Mouse (Mus musculus) WW6 (cell line): Measurements from ENCODE around the gene Cntnap5b.

ENCODE experiments used
- DNase-seq: peaks from one replicate; pipeline ENCODE4 v3.0.0-alpha.2; 2013; ENCODE audit warnings: low read depth, low spot score

The Cntnap5b gene

GRCm38 (mm10) chr1:100171566-100171965, 399.0 kb downstream of the Cntnap5b start:
- no peak for DNase-seq

DNA sequence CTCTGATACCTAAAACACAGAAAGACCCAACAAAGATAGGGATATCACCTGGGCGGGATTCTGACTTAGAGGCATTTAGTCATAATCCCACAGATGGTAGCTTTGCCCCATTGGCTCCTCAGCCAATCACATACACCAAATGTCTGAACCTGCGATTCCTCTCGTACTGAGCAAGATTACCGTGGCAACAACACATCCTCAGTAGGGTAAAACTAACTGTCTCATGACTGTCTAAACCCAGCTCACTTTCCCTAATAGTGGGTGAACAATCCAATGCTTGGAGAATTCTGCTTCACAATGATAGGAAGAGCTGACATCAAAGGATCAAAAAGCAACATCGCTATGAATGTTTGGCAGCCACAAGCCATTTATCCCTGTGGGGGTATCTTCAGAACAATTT, 407.5 kb downstream of the Cntnap5b start:
- peak; percentile 100 for DNase-seq

GRCm38 (mm10) chr1:100231980-100232608, 459.5 kb downstream of the Cntnap5b start:
- peak; percentile 3 for DNase-seq

DNA sequence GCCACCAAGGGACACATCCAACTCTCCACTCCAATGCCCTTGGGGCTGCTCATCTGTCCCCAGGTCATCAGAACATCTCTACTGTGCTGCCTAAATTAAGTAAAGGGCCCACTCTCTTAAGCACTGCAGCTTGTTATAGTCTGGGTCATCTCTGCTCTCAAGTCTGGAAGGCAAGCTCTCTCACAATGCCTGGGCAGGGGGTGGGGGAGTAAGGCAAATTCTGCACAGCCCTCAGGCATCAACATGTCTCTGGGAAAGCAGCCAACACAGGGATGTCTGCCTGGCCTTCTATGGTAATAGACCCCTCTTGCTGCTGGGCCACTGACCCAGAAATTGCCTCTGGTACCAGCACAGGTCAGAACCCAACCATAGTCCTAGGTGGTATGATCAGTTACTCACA, 479.4 kb downstream of the Cntnap5b start:
- no peak for DNase-seq

- DNase-seq, result no peak
Measured at GRCm38 (mm10) chr1:100310687-100311086, 538.1 kb downstream of the Cntnap5b start.

DNA sequence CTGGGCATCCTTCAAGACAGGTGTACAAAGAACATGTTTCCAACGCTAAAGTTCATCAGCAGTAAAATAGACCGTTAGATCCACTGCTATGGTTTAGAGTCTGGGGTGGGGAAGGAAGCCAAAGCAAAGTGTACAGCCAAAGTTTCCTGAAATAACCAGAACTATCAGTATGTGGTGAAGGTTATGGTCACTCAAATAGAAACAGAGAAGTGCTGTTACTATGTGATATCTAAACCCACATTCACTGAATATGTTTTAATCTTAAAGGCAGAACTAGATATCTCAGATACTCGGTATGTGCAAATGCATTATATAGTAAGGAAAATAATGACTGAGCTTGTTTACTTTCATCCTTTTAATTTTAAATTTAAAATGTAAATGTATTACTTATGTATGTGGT, 558.5 kb downstream of the Cntnap5b start:
- DNase-seq, result no peak

GRCm38 (mm10) chr1:100369415-100370113, 597.0 kb downstream of the Cntnap5b start:
- DNase-seq, result no peak

- no peak for DNase-seq
Measured at GRCm38 (mm10) chr1:100386252-100386651, 613.7 kb downstream of the Cntnap5b start.

DNA sequence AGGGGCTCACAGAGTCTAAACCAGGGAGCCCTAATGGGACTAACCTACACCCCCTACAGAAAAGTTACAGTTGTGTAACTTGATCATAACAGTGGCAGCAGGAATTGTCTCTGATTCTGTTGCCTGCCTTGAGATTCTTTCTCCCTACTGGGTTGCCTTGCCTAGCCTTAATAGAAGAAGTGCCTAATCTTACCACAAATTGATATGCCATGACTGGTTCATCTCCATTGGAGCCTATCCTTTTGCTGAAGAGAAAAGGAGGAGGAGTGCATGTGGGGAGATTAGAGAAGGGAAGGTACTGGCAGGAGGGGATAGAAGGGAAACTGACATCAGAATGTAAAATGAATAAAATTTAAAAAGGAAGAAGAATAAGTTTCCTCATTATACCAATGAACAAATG, 621.5 kb downstream of the Cntnap5b start:
- no peak for DNase-seq

DNA sequence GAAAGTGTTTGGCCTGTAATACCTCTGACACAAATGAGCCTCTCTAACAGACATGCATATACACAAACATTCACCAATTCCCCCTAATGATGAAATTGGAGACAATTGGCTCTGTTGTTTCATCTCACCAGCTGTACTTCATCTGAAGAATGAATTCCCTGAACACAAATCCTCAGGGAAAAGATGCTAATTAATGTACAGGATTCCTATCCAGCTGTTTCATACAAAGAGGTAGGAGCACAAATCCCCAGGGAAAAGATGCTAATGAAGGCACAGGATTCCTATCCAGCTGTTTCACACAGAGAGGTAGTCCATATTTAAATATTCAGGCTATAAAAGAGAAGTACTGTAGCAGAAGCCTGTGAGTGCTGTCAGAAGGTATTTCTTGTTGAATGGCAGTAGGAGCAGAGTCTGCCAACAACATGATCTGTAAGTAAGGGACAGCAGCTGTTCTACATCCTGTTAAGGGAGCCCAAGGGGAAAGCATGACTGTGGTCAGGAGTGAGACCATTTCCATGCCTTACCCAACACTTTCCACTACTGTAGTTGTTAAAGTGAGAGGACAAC, 644.2 kb downstream of the Cntnap5b start:
- DNase-seq, result no peak

DNA sequence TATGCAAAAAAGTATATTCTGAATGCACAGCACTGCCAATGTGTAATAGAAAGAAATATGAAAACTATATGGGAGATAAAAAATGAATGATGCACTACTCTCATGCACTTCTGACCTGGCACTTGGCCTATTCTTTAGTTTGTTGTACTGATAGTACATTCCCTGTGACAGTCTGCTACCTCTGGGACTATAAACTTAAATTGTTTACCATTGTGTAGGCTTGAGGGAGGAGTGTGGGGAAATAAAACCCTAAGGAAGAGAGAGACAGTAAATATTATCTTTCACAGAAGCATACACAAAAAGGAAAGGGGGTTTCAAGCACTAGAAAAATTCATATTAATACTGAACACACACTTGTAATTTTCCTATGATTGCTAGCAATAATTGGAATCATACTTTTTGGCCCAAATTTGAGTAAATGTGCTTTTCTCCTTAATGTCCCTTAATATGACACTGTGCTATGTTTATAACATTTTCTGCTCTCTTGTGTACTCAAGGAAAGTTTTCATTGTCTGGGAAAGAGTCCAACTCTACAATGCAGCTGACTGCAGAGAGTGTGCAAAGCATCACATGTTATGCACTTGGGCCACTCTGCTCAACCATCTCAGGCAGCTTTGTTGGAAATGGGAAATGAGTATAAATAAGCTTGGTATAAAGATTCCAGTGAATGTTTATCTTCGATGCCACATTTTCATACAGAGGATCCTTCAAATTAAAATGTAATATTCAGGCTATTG, 657.6 kb downstream of the Cntnap5b start:
- no peak for DNase-seq

DNA sequence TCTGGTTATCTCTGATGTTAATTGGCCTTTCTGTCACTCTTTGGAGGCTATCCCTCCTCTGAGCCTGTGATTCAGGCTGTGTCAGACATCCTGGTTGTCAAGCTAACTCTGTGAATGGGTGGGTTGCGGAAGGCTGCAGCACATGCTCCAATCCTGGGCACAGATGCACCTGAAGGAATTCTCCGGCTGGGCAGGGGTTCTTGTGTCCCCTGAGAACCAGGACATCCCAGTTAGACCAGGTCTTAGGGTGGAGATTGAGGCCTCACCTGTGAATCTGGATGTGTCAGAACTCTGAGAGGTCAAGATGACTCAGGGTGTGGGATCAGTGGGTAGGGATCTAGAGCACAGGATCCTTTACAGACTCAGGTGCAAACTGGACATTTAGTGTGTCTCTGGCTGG, 691.3 kb downstream of the Cntnap5b start:
- DNase-seq, result no peak

- no peak for DNase-seq
Measured at GRCm38 (mm10) chr1:100465226-100465625, 692.7 kb downstream of the Cntnap5b start.

DNA sequence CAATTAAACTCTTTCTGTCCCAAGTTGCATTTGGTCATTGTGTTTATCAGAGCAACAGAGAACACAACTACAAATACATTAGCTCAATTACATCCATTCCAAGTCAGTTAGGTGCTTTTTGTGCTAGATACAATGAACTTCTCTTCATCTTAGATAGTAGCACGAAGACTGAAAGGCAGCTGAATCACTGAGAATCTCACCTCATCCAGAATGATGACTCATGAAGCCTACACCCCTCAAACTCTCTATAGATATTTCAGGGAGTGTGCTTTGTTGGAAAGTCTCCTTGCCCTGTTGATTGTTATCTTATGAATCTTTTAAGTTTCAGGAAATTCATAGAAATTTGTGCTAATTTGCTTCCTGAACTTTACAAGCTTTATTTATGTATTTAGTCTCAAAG, 695.0 kb downstream of the Cntnap5b start:
- DNase-seq, result no peak

DNA sequence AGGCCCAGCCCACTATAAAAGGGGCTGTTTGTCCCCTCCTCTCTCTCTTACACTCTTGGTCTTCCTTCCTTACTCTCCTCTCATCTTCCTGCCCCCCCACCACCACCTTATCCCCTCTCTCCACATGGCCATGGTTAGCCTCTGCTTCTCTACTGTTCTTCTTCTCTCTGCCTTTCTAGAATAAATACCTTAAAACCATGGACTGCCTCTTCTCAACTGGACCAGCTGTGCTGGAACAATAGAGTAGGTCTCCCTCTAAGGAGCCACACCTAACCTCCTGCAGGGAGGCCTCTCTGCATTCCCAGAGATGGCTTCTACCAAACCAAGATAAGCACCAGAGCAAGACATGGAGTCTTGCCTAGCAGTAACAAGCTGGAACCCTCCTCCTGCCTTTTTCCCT, 737.3 kb downstream of the Cntnap5b start:
- DNase-seq, result peak; percentile 1
